Mouse (Mus musculus) thymus, postnatal 14 days (tissue): ENCODE measurements around the gene Zfp651.

Source experiments
- DNase-seq: peaks from one replicate; pipeline ENCODE4 v3.0.0; 2021

Gene Zfp651

DNA sequence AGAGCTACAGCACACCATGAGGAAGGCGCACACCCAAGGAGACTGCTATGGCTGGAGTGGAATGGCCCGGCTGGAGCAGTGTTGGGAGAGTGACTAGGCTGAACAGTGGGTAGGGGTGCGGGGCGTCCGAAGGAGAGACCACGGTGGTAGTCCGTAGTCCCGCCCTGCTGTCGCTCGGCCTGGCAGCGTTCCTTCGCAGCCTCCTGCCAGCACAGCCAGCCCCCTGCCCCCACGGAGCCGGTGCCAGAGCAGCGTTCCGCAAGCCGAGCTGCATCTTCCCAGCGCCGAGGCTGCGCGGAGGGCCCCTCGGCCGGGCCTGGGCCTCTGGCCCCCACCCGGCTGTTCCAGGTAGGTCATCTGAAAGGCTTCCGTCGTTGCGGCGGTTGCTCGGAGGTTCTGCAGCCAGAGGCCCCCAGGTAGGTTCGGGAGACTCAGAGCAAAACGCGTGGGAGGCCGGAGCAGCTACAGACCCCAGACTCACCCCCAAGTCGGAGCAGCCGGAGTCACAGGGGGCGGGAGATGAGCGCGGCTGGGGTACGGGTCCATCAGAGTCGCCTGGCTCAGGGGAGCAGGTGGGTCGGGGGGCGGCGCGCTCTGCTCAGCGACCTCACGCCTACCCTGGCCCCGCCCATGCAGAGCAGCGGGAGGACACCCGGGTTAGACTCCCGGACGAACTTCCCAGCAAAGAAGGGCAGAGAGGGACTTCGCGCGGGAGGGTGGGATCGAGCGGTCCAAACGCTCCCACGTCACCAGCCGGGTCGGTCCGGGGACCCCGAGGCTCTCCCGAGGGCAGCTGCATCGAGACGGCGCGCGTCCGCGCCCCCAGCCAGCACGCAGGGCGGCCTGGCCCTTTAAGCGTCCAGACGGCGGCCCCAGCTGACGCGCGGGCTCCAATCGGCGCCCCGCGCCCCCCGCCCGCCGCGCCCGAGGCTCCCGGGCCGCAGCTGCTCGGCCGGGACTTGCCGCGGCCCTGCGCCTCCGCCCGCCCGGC is at the start of gene Zfp651:
Gene Zfp651, plus strand, starts transcription at position 240 of the 991 bp plus-strand sequence.
- DNase-seq = peak; percentile 31

DNA sequence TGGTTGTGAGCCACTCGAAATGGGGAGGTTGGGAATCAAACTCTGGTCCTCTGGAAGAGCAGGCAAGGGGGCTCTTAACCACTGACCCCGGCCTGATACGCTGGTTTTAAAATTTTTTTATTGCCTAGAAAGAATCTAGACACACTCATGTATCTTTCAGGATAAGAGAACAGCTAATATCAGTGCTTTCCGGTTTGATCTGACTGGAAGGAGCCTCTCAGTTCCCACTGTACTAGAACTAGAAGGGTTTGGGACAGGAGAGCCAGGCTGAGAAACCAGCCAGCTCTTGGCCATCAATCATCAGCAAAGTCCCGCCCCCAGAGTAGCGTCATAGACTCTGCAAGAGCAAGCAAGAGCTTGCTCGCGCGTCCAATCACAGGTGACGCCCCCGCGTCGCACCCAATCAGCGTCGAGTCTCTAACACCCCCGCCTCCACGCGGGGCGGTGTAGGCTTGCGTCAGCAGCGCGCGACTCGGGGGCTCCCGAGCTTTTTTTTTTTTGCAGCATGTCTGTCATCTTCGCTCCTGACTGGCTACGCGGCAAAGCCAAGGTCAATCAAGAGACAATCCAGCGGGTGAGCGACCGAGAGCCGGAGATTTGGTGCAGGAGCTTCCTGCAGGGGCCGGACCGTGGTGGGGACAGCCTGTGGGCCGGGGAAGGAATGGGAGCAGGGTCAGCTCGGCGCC is 49.1 kb upstream of the Zfp651 start, which contains the start of gene Ss18l2:
Gene Ss18l2, plus strand, starts transcription at position 432 of the 686 bp plus-strand sequence.
- DNase-seq = peak; percentile 99

DNA sequence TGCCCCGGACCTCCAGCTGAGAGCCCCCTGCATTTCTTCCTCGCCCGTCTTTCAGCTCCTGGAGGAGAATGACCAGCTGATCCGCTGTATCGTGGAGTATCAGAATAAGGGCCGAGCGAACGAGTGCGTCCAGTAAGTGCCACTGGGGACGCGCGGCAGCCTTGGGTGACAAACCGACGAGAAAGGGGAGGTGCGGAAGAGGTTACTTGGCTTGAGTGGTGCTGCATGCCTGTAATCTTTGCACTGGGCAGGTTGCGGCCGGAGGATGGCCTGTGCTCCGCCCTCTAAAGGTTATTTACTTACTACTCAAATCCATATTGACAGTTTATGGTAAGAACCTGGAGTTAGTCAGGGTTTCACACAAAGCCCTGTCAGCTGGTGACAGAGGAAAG is 48.5 kb upstream of the Zfp651 start:
- DNase-seq = no peak

DNA sequence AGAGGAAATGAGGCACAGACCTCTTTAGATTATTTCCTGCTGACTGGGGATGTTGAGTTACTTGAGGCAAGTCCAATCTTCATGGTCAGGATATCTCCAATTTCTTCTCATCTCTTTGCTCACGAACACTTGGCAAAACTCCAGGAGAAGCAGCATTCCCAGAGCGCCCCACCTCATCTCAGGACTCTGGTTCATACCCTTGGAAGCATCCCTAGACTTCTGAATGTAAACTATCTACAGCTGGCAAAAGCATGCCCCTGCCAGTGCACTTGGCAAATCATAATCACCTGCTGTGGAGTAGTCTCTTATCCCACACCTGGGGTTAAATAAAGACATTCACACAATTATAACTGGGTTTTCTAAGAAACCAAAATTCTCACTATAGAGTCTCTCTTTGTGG is 42.1 kb upstream of the Zfp651 start:
- no peak for DNase-seq

DNA sequence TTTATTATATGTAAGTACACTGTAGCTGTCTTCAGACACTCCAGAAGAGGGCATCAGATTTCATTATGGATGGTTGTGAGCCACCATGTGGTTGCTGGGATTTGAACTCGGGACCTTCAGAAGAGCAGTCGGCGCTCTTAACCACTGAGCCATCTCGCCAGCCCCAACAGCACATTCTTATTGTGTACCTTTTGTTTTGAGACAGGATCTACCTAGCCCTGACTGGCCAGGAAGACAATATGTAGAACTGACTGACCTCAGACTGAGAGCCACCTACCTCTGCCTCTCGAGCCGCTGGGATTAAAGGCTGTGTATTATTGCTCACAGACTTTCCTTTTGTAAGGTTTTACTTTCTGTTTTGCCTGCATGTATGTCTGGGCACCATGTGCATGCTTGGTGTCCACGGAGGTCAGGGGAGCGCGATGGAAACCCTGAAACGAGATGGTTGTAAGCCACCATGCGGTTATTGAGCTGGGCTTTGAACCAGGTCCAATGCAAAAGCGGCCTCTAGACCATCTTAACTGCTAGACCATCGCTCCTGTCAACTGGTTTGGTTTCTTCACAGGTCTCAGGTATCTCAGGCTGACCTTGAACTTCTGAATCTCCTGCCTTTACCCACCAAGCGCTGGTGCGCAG is 40.9 kb upstream of the Zfp651 start:
- peak; percentile 26 for DNase-seq

DNA sequence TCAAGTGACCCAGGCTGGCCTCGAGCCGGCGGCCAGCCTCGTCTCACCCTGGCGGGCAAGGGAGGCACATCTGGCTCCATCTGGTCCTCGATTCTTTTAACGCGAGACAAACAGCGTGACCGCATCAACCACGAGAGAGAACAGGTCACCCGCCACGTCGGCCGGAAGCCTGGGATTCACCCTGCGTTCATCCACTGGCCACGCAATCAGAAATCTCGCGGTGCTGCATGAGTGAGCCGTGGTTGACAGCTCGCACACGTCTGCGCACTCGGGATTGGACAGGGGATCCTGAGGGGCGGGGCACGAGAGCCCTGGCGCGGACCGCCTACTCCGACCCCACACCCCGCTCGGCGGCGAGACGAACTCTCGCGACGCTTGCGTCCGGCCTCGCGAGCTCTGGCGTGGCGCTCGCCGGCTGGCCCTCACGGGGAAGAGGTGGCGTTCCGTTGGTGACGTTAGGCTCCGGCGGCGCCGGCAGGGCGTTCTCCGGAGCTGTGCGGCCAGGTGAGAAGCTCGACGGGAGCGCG is 40.3 kb upstream of the Zfp651 start, which contains the start of gene Nktr:
Gene Nktr, plus strand, starts transcription at position 378 of the 527 bp plus-strand sequence.
- DNase-seq = peak; percentile 98

DNA sequence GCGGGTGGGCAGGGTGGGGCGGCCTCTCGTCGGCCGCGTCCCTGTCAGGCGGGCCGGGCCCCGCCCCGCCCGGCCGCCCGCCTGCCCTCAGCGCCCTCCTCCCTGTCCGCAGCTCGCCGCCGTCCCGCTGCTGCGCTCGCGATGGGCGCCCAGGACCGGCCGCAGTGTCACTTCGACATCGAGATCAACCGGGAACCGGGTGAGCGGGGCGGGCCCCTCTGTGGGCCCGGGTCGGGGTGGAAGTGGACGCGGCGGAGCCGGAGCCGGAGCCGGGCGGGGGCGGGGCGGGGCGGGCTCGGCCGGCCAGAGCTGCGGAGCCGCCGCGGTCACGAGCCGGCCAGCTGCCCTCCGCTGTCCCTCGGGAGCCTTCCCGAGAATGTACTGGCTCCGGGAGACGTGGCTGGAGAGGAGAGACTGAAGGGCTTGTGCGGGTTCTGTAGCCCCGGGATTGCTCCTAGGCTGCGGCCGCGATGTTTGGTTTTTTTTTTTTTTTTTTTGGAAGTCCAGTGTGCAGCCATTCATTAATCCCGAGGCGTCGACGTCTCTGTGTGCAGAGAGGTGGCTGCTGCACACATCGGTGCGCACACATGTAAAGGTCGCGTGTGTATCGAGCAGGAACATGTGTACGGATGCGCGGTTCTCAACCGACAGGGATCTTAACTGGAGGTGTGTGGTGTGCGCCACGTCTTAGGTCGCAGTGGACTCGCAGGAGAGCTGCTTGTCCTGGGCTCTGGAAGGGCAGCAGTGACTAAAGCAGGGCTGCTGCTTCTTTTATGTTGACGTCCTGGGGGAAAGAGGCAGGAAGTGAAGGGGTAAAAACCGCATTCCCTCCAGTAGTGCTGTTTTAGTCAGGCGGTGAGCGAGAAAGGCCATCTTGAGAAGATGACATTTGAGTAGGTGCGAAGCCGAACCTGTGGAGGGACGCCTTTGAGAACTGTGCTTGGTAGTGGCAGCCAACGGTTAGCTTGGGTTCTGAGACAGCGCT is 39.5 kb upstream of the Zfp651 start:
- DNase-seq = peak; percentile 44

DNA sequence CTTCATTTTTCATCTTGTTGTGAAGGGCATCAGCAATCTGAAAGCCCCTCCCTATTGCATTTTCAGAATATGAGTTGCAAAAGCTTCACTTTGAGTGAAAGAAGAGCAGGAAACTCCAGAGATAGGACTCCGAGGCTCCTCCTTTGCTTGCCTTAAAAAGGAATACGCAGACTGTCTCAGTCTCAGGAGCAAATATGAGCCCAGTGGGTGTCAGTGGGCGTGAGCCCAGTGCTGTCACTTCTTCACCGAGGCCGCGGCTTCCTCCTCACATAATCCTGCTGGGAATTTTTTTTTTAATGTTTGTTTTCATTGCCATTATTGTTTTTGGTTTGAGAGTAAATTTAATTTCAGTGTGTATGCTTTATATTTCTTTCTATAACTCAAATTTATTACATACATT is 18.6 kb upstream of the Zfp651 start:
- DNase-seq = no peak

DNA sequence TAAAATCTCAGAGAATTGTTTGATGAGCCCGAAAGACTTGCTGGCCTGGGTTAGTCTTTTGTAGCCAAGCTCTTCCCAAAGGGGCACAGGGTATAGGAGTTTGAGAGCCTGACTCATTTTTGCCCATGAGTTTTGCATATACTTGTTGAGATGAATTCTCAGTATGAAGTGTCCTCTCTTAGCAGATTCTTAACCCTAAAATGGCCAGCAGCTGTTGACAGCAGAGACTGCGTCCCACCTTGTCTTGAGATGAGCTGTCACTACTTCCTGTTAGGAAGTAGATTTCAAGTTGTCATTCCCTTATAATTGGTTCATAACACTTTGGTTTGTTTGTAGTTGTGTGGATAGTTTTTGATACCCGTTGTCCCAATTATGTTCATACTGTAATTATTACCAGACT is 18.0 kb upstream of the Zfp651 start:
- DNase-seq = no peak

DNA sequence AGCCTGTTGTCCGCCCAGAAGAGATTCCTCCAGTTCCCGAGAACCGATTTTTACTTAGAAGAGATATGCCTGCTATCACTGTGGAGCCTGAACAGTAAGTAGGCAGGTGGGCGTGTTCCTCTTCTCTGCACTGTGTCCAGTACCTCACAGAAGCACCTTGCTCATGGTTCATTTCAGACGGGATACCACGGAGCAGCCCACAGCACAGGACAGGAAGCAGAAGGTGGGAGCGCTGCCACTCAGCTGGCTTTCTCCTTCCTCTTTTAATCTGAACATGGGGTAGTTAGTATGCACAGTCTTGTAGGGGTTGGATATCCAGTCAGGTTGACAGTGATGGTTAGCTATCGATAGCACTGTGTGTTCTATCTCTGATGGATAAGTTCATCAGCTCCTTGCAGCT is 15.1 kb upstream of the Zfp651 start:
- no peak for DNase-seq

DNA sequence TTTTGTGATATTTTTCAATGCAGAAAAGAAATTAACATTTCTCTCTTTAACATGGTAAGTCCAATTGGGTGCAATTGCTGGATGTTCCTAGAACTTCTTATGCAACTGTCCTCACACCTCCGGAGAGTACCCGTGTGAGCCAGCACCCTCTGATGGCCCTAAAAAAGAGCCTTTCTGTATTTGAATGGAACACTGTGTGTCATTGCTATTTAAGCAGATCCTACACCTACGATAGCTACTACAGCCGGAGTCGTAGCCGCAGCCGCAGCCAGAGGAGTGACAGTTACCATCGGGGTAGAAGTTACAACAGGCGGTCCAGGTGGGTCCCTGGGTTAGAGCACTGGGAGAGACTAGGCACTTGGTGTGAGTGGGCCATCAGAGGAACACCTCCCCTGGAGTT is 6.4 kb upstream of the Zfp651 start:
- no peak for DNase-seq

DNA sequence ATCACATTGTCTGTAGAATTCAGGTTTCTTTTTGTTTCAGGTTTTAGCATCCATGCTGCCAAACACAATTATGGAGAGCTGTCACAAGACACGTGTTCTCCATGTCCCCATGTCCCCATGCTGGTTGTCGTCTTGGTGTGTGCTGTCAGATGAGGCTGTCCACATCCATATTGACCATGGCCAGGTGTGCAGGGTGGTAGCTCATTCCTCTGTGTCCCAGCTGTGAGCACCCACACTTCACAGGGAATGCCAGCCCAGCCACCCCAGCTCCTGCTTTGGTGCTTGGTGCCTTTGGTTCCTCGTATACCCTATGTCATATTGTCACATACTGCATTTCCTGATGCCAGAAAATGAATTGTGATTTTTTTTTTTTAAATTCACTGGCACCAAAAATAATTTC is 4.5 kb upstream of the Zfp651 start:
- no peak for DNase-seq

DNA sequence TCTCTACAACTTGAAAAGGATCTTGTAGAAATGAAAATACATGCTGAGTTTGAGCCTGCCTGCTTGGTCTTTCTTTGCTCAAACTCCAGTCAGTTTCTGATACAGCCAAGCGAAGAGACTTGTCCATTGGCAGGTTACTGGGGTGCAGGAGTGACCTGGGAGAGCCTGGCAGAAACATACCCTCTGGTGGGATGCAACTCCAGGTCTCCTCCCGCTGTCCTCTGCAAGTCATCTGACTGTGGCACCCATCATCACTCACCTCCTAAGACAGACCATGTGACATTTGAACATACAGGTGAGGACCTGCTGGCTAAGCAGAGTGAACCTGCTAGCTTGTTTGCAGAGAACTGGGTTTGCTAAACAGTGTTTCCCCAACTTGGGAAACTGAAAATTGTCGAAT is 2.3 kb upstream of the Zfp651 start:
- DNase-seq = no peak

DNA sequence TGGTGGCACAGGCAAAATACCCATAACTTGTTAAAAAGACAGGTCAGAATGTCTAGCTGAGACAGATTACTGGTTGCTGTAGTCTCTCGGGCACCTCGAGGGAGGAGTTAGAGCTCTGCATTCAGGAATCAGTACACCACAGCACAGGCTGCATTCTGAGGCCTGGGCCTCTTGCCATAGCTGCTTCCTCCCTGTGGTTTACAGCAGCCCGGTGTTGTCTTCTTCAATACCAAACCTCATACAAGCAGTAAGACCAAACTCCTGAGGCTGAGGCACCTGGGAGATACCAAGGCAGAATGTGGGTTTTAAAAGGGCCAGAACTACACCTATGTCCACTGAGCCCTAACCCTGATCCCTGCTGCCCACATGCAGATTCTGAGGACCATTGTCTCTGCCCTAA is 1.7 kb upstream of the Zfp651 start:
- peak; percentile 32 for DNase-seq

DNA sequence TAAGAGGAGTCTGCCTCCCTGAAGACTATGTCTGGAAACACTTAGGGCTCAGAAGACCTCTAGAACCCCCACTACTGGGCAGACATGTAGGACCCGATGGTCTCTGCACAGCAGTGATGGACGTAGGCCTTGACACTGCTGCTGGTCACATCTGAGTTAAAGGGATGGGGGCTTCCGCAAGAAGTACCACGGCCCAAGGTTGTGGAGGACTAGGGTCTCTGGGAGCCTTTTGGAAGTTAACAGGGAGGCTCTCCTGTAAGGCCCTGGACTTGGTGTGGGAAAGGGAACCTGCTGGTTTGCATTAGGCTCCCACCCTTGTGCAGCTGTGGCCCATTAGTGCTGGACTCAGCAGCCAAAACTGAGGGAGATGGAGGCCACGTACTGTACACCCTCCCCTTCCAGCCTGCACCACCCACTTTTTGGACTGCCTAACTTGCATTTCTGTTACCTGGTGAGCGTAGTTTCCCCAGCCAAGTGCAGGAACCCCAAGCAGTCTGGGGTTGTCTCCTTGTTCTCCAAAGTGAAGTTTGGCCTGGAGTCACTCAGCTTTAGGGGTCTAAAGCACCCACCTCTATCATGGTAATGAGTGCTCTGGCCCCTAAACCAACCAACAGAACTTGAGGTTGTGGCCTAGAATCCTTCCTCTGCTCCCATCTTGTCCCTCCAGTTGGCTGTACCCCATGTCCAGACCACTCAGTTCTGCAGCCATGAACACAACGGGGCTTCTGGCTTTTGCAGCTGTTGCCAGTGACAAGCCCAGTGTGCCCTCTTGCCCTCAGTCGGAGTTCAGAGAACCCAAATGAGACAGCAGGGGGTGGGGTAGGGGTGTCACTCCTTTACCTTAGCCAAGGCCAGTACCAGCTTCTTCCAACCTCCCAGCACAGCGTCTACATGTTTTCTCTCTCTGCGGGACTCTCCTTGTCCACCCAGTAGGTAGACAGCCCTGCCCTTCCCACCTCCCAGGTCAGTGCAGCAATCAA is 1.0 kb upstream of the Zfp651 start:
- DNase-seq = no peak

DNA sequence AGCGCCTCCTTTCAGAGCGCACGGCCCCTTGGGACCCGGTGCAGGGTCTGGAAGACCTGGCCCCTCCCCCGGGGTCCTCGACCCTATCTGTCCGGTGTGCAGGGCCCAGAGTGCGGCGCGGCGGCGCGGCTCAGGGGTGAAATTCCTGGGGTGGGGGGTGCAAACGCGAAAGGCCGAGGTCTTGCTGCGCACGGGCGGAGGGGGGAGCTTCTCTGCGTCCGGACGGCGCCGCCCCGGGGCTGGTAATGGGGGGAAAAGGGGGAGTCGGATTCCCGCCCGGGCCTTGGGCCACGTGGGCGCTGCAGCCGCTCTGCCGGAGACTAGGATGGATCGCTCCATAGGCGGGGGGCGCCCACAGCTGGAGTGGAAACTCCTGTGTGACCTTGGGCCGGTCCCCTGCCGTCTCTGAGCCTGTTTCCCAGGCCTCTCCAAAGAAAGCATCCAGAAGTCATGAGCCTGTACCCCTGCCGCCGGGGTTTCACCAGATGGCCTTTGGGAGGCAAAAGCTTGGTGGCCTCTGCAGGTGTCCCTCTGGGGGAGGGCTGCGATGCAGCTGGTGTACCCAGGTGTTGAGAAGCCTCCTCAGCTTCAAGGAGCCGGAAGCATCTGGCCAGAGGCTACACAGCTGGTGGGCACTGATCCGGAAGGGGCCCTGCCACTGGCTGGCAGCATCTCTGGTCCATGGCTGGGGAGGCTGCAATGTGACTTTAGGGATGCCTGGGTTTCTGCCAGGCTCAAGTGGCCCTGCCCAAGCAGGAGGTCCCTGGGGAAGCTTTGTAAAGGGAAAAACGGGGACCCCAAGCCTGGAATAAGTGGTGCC is 1.4 kb downstream of the Zfp651 start:
- peak; percentile 60 for DNase-seq

DNA sequence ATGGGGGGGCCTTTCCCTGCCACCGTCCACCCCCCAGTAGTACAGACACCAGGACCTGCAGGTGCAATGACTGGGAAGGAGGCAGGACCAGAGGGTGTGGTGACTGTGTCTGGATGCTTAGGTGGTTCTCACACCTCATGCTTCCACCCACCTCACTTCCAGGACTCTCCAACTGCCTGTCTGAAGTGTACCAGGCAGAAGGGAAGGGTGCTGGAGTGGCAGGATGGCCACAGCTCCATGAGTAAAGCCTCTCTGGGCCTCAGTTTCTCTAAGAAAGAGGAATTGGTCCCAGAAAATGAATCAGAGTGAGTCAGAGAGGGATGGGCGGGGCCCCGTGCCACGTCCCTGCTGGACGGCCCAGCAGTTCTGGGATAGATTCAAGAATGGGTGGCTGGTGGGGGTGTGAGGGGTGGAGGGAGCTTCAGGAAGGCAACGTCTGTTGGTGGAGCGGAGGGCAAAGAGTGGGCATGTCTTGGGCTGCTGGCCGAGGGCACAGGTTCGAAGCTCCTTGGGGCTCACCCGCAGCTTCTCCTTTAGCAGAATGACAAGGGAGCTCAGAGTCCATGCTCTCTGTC is 2.0 kb downstream of the Zfp651 start:
- DNase-seq = no peak

DNA sequence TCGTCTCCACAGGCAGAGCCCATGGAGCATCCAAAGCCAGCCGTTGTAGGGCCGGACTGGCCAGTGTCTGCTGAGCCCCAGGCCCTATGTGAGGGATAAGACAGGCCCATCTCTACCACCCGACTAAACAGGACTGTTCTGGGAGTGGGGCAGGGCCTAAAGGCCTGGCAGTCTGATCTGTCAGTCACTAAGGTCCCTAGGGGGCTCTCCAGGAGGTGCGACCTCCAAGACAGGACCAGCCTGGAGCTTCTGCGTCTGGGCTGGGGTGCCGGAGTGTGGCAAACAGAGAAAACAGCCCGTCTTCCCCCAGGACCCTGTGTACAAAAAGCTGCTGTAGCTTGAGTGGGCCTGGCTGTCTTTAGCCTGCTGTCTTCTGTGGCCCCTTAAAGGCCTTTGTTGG is 2.7 kb downstream of the Zfp651 start:
- DNase-seq = no peak

DNA sequence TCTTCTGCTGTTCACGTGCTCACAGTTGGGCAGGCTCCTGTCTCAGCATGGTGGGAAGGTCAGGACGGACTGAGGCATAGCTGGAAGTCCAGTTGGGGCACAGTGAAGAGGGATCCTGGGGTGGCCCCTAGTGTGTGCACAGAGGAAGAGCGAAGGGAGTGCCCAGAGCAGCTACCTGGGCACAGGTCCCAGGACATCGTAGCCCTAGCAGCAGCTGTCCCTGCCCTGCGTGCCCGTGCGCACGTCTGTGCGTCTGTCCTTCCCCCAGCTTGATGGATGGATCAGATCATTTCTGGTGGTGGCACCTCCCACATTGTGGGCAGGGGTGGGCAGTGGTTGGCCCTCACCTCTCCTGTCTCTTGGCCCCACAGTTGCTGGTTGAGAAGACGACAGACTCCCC is 3.1 kb downstream of the Zfp651 start:
- DNase-seq = no peak
